Mouse (Mus musculus) hindbrain, embryonic 14.5 days (tissue): ENCODE measurements around the gene Elavl1. TPM values are rescaled to one million over a fixed set of nuclear protein-coding genes. Genes with fewer than 3 reads are reported as not detected.
A peak's percentile ranks its signal among the peaks of the same experiment; 100 is the strongest.

Experiments
- ATAC-seq: fragments of 200-750 bp; cut with Nextera tagmentation; 2 replicates; pipeline ENCODE4 v1.8.0; 2017; ENCODE audit warnings: moderate number of reproducible peaks, mild to moderate bottlenecking, moderate TSS enrichment, moderate library complexity; ENCODE audit not compliant: low FRiP score
- DNase-seq: peaks from one replicate; pipeline ENCODE4 v3.0.0-alpha.2; 2015; ENCODE audit warnings: low spot score
- H3K27ac ChIP-seq: fragments of 300-500 bp; sonication (generic); 2 replicates; pipeline ENCODE4 v1.5.1; 2014; ENCODE audit warnings: mild to moderate bottlenecking, moderate library complexity
- H3K27me3 ChIP-seq: fragments of 300-500 bp; sonication (generic); 2 replicates; pipeline ENCODE4 v1.6.1; 2014; ENCODE audit warnings: mild to moderate bottlenecking, low read length, mixed read lengths; ENCODE audit not compliant: control insufficient read depth, insufficient read depth
- H3K36me3 ChIP-seq: fragments of 300-500 bp; sonication (generic); replicated peaks from 2 replicates; pipeline ENCODE4 v1.6.1; 2014; ENCODE audit not compliant: control insufficient read depth, insufficient read depth
- H3K4me1 ChIP-seq: fragments of 300-500 bp; sonication (generic); replicated peaks from 2 replicates; pipeline ENCODE4 v1.6.1; 2014; ENCODE audit warnings: antibody characterized with exemption, low read length, mixed read lengths; ENCODE audit not compliant: control insufficient read depth, insufficient read depth
- H3K4me2 ChIP-seq: fragments of 300-500 bp; sonication (generic); replicated peaks from 2 replicates; pipeline ENCODE4 v1.6.1; 2014; ENCODE audit warnings: mild to moderate bottlenecking, moderate library complexity
- H3K4me3 ChIP-seq: fragments of 300-500 bp; sonication (generic); replicated peaks from 2 replicates; pipeline ENCODE4 v1.5.1; 2014; ENCODE audit warnings: mild to moderate bottlenecking, low read length
- H3K9ac ChIP-seq: fragments of 300-500 bp; sonication (generic); 2 replicates; pipeline ENCODE4 v1.6.1; 2014
- H3K9me3 ChIP-seq: fragments of 300-500 bp; sonication (generic); 2 replicates; pipeline ENCODE4 v1.6.1; 2016; ENCODE audit warnings: low read length; ENCODE audit not compliant: control insufficient read depth
- WGBS: fragments of 180-500 bp; shearing (Covaris S2); extraction: QIAGEN DNeasy Blood & Tissue Kit; methylation state at CpG from one replicate; pipeline ENCODE4 v1.1.7; 2014; 5-methylcytosine and 5-hydroxymethylcytosine counted together
- polyA plus RNA-seq: library from polyadenylated mRNA; unstranded; fragments of >200 nt; fragmentation: Nextera tagmentation; extraction: Ambion mirVana; gene quantifications from 2 replicates; pipeline ENCODE4 v1.2.1, GENCODE M21; 2014

Elavl1 gene
- polyA plus RNA-seq, 1 experiment from 2014 or later: 114 TPM

GRCm38 (mm10) chr8:4314852-4315251, 10.4 kb downstream of the Elavl1 start:
- Histone ChIP-seq H3K4me3 (no peak overlapping the region), H3K4me1 (no peaks in the 10 kb centered on the region), H3K36me3 (peaks cover 27% of the 10 kb centered on the region), H3K27me3 (no peaks in the 10 kb centered on the region), H3K27ac (no peak overlapping the region), H3K9ac (no peak overlapping the region), H3K9me3 (no peaks in the 10 kb centered on the region), H3K4me2 (no peak overlapping the region)
- no peak for ATAC-seq
- 95% methylated on average over 3 of the region's 3 CpGs for WGBS
- no peak for DNase-seq

- ATAC-seq (no peak), DNase-seq (no peak)
- H3K9me3 ChIP-seq: no peaks in the 10 kb centered on the region
- H3K4me2 ChIP-seq: no peak overlapping the region
- no peak overlapping the region for H3K9ac ChIP-seq
- H3K27ac ChIP-seq: no peak overlapping the region
- H3K27me3 ChIP-seq: no peaks in the 10 kb centered on the region
- H3K36me3 ChIP-seq: peaks cover 36% of the 10 kb centered on the region
- H3K4me1 ChIP-seq: no peaks in the 10 kb centered on the region
- H3K4me3 ChIP-seq: no peak overlapping the region
- 86% methylated on average over 3 of the region's 3 CpGs for WGBS
These were observed 11.7 kb downstream of the Elavl1 start for GRCm38 (mm10) chr8:4313254-4314124.

- no peak overlapping the region for H3K4me3 ChIP-seq
- H3K4me1 ChIP-seq: no peaks in the 10 kb centered on the region
- no peak overlapping the region for H3K9ac ChIP-seq
- no peaks in the 10 kb centered on the region for H3K27me3 ChIP-seq
- no peak overlapping the region for H3K4me2 ChIP-seq
- ATAC-seq (no peak), DNase-seq (no peak)
- H3K27ac ChIP-seq: no peak overlapping the region
- no peaks in the 10 kb centered on the region for H3K9me3 ChIP-seq
- H3K36me3 ChIP-seq: peaks cover 48% of the 10 kb centered on the region
These were observed 13.1 kb downstream of the Elavl1 start for GRCm38 (mm10) chr8:4312104-4312503.

GRCm38 (mm10) chr8:4305838-4306237, 19.4 kb downstream of the Elavl1 start:
- Histone ChIP-seq H3K27ac (no peak overlapping the region), H3K27me3 (no peaks in the 10 kb centered on the region), H3K36me3 (peaks cover 97% of the 10 kb centered on the region), H3K9ac (no peak overlapping the region), H3K4me1 (no peaks in the 10 kb centered on the region), H3K9me3 (no peaks in the 10 kb centered on the region), H3K4me3 (no peak overlapping the region), H3K4me2 (no peak overlapping the region)
- no peak for ATAC-seq
- no peak for DNase-seq
- WGBS: 95% methylated on average over 2 of the region's 2 CpGs

GRCm38 (mm10) chr8:4304124-4304547, 21.1 kb downstream of the Elavl1 start:
- no peaks in the 10 kb centered on the region for H3K27me3 ChIP-seq
- H3K9ac ChIP-seq: no peak overlapping the region
- no peaks in the 10 kb centered on the region for H3K4me1 ChIP-seq
- peaks cover 95% of the 10 kb centered on the region for H3K36me3 ChIP-seq
- no peak overlapping the region for H3K4me3 ChIP-seq
- no peaks in the 10 kb centered on the region for H3K9me3 ChIP-seq
- 81% methylated on average over 3 of the region's 3 CpGs for WGBS
- H3K4me2 ChIP-seq: no peak overlapping the region
- no peak overlapping the region for H3K27ac ChIP-seq
- DNase-seq: no peak
- ATAC-seq: no peak

- ATAC-seq (no peak), DNase-seq (no peak)
- 97% methylated on average over 4 of the region's 4 CpGs for WGBS
- Histone ChIP-seq H3K4me1 (no peaks in the 10 kb centered on the region), H3K9me3 (no peaks in the 10 kb centered on the region), H3K36me3 (peaks cover 97% of the 10 kb centered on the region), H3K9ac (no peak overlapping the region), H3K4me3 (no peak overlapping the region), H3K27me3 (no peaks in the 10 kb centered on the region), H3K4me2 (no peak overlapping the region), H3K27ac (no peak overlapping the region)
These were observed 27.4 kb downstream of the Elavl1 start for GRCm38 (mm10) chr8:4297822-4298221.

GRCm38 (mm10) chr8:4292738-4293137, 32.5 kb downstream of the Elavl1 start:
- H3K4me3 ChIP-seq: no peak overlapping the region
- no peaks in the 10 kb centered on the region for H3K4me1 ChIP-seq
- H3K4me2 ChIP-seq: no peak overlapping the region
- 92% methylated on average over 5 of the region's 5 CpGs for WGBS
- H3K27ac ChIP-seq: no peak overlapping the region
- H3K36me3 ChIP-seq: peaks cover 95% of the 10 kb centered on the region
- H3K9me3 ChIP-seq: no peaks in the 10 kb centered on the region
- H3K9ac ChIP-seq: no peak overlapping the region
- ATAC-seq (no peak), DNase-seq (no peak)
- no peaks in the 10 kb centered on the region for H3K27me3 ChIP-seq

GRCm38 (mm10) chr8:4276111-4276465, 49.1 kb downstream of the Elavl1 start:
- WGBS: 31% methylated on average over 9 of the region's 9 CpGs
- no peak for DNase-seq

GRCm38 (mm10) chr8:4275275-4276110, 49.7 kb downstream of the Elavl1 start, which contains the start of gene Timm44:
Timm44 (minus strand) TSS chr8:4275913.
- Histone ChIP-seq H3K4me3 (peak within 1 kb of the TSS; percentile 77), H3K36me3 (peaks cover 29% of the 10 kb centered on the region; the same call in 1 of the 2 replicates), H3K27me3 (no peaks in the 10 kb centered on the region), H3K9me3 (no peaks in the 10 kb centered on the region), H3K27ac (peak within 1 kb of the TSS; percentile 81), H3K4me1 (peaks cover 5% of the 10 kb centered on the region), H3K4me2 (peak within 1 kb of the TSS; percentile 68), H3K9ac (peak within 1 kb of the TSS; percentile 77)
- ATAC-seq (peak; percentile 98), DNase-seq (peak; percentile 99)
- WGBS: 1% methylated on average over 39 of the region's 39 CpGs

More at GRCm38 (mm10) chr8:4276111-4276465, 49.1 kb downstream of the Elavl1 start:
- peak overlapping the region; percentile 68 for H3K4me2 ChIP-seq
- H3K27me3 ChIP-seq: no peaks in the 10 kb centered on the region
- H3K9ac ChIP-seq: peak overlapping the region; percentile 77
- peak overlapping the region; percentile 77 for H3K4me3 ChIP-seq
- no peaks in the 10 kb centered on the region for H3K9me3 ChIP-seq
- peaks cover 24% of the 10 kb centered on the region; the same call in 1 of the 2 replicates for H3K36me3 ChIP-seq
- H3K4me1 ChIP-seq: peaks cover 5% of the 10 kb centered on the region
- H3K27ac ChIP-seq: peak overlapping the region; percentile 81
- no peak for ATAC-seq
